Mouse (Mus musculus) frontal cortex, postnatal 10 days (tissue): ENCODE measurements around the gene Atg9a.
A peak's percentile ranks its signal among the peaks of the same experiment; 100 is the strongest.

ENCODE experiments used
- DNase-seq, 2 experiments: peaks; one replicate each; pipeline ENCODE4 v3.0.0; 2022; ENCODE audit warnings: low spot score in 2 of 2, mixed read lengths in 1 of 2

The Atg9a gene

GRCm38 (mm10) chr1:75215785-75216184, 23.8 kb upstream of the Atg9a start:
- DNase-seq = no peak

GRCm38 (mm10) chr1:75214886-75215285, 22.9 kb upstream of the Atg9a start:
- DNase-seq = peak; percentile 67 to 72

GRCm38 (mm10) chr1:75214442-75214841, 22.4 kb upstream of the Atg9a start:
- no peak for DNase-seq

- DNase-seq = no peak
Measured at GRCm38 (mm10) chr1:75213096-75213495, 21.1 kb upstream of the Atg9a start.

- DNase-seq = no peak
Measured at GRCm38 (mm10) chr1:75212542-75212941, 20.5 kb upstream of the Atg9a start.

- DNase-seq = no peak
Measured at GRCm38 (mm10) chr1:75211141-75211708, 19.2 kb upstream of the Atg9a start.

- peak; percentile 92 to 97 for DNase-seq
Measured at GRCm38 (mm10) chr1:75210136-75211087, 18.4 kb upstream of the Atg9a start, which contains the start of the genes Glb1l and Stk16. TSS of gene Glb1l (minus strand) at chr1:75210813. TSS of gene Stk16 (plus strand) at chr1:75210838.

- DNase-seq = no peak
Measured at GRCm38 (mm10) chr1:75208967-75209678, 17.1 kb upstream of the Atg9a start.

- DNase-seq = no peak
Measured at GRCm38 (mm10) chr1:75201236-75201635, 9.2 kb upstream of the Atg9a start.

- DNase-seq = no peak
Measured at GRCm38 (mm10) chr1:75192452-75192851, 456 bp upstream of the Atg9a start.

GRCm38 (mm10) chr1:75191258-75191621, 756 bp downstream of the Atg9a start:
- no peak for DNase-seq

- no peak for DNase-seq
Measured at GRCm38 (mm10) chr1:75190577-75190976, 1.4 kb downstream of the Atg9a start.

- no peak for DNase-seq
Measured at GRCm38 (mm10) chr1:75187914-75188483, 4.0 kb downstream of the Atg9a start.

- DNase-seq = no peak
Measured at GRCm38 (mm10) chr1:75187126-75187525, 4.9 kb downstream of the Atg9a start.

GRCm38 (mm10) chr1:75185495-75185894, 6.5 kb downstream of the Atg9a start:
- no peak for DNase-seq

- no peak for DNase-seq
Measured at GRCm38 (mm10) chr1:75182160-75182559, 9.8 kb downstream of the Atg9a start.

GRCm38 (mm10) chr1:75181377-75181870, 10.6 kb downstream of the Atg9a start:
- no peak for DNase-seq

- DNase-seq = no peak
Measured at GRCm38 (mm10) chr1:75180741-75181140, 11.3 kb downstream of the Atg9a start.

GRCm38 (mm10) chr1:75180105-75180590, 11.8 kb downstream of the Atg9a start, which contains the start of gene Abcb6:
TSS of gene Abcb6 (minus strand) at chr1:75180392.
- peak; percentile 92 to 94 for DNase-seq

GRCm38 (mm10) chr1:75179334-75180104, 12.5 kb downstream of the Atg9a start:
- DNase-seq = peak; percentile 51
